Mouse (Mus musculus): Measurements from ENCODE around the gene Rtbdn. TPM values are rescaled to one million over a fixed set of nuclear protein-coding genes. Genes with fewer than 3 reads are reported as not detected.

The Rtbdn gene
- polyA plus RNA-seq, 1 experiment from 2014 or later = 0.30 TPM

DNA sequence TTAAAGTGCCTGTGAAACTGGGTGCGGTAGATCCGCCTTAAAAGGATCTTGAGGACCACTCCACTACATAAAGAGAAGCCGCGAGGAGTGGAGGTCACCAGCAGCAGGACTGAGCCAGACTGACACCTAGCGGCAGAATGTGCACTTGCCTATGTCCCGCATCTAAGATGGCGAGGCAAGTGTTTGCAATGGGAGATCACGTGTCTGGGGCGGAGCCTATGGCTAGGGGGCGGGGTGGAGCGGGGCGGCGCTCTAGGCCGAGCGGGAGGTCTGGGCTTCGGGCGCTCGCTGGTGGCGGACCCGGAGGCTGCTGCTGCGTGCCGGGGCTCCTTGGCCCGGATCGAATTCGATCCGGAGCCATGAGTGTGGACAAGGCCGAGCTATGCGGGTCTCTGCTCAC lies 43.6 kb downstream of the Rtbdn start, which contains the start of gene Hook2:
Gene Hook2, plus strand, starts transcription at position 255 of the 400 bp plus-strand sequence.
- no peaks in the 10 kb centered on the region for H3K27me3 ChIP-seq (ENCODE audit: insufficient read depth, low read length)
- 0% methylated on average over 28 of the region's 28 CpGs for WGBS
- no peaks in the 10 kb centered on the region for H3K9me3 ChIP-seq (ENCODE audit: low read length)
- H3K36me3 ChIP-seq (ENCODE audit: insufficient read depth, low read length) = no peaks in the 10 kb centered on the region
- H3K9ac ChIP-seq (replicated peaks; ENCODE audit: low read length) = peak within 1 kb of the TSS; percentile 87
- ATAC-seq (ENCODE audit: low FRiP score, low TSS enrichment) = peak; percentile 92
- H3K4me2 ChIP-seq (replicated peaks; ENCODE audit: low read depth, low read length) = peak within 1 kb of the TSS; percentile 96
- peak within 1 kb of the TSS; percentile 65 for H3K4me3 ChIP-seq (ENCODE audit: low read length)
- peak within 1 kb of the TSS; percentile 93 for H3K27ac ChIP-seq (ENCODE audit: low read length)
- H3K4me1 ChIP-seq (ENCODE audit: insufficient read depth, low read length) = peaks cover 26% of the 10 kb centered on the region

DNA sequence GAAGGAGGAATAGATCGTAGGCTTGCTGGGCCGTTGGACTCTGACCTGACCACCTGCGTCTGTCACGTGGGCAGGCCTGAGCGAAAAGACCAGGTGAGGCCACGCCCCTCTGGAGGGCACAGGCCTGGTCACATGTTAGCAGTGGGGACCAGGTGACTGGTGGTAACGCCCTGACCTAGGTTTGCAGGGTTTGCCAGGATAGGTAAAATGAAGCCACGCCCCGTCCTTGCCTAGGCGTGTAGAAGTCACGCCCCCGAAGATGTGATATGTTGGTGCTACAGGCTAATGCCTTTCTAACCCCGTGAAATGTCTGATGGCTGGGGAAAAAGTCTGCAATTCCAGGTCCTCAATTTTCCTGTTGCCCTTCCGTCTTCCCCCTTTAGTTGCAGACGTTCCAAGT lies 44.0 kb downstream of the Rtbdn start:
- Histone ChIP-seq H3K4me2 (replicated peaks; ENCODE audit: low read depth, low read length) (peak overlapping the region; percentile 96), H3K27me3 (ENCODE audit: insufficient read depth, low read length) (no peaks in the 10 kb centered on the region), H3K4me3 (ENCODE audit: low read length) (peak overlapping the region; percentile 65), H3K4me1 (ENCODE audit: insufficient read depth, low read length) (peaks cover 23% of the 10 kb centered on the region), H3K27ac (ENCODE audit: low read length) (peak overlapping the region; percentile 93), H3K36me3 (ENCODE audit: insufficient read depth, low read length) (no peaks in the 10 kb centered on the region), H3K9me3 (ENCODE audit: low read length) (no peaks in the 10 kb centered on the region), H3K9ac (replicated peaks; ENCODE audit: low read length) (peak overlapping the region; percentile 87)
- peak; percentile 66 for ATAC-seq (ENCODE audit: low FRiP score, low TSS enrichment)
- WGBS = 2% methylated on average over 15 of the region's 15 CpGs

GRCm38 (mm10) chr8:84994375-84994774 lies 47.6 kb downstream of the Rtbdn start:
- H3K9ac ChIP-seq (replicated peaks; ENCODE audit: low read length) = no peak overlapping the region
- H3K4me1 ChIP-seq (ENCODE audit: insufficient read depth, low read length) = peaks cover 16% of the 10 kb centered on the region
- 93% methylated on average over 9 of the region's 9 CpGs for WGBS
- H3K27me3 ChIP-seq (ENCODE audit: insufficient read depth, low read length) = no peaks in the 10 kb centered on the region
- no peak overlapping the region for H3K27ac ChIP-seq (ENCODE audit: low read length)
- H3K4me2 ChIP-seq (replicated peaks; ENCODE audit: low read depth, low read length) = no peak overlapping the region
- no peaks in the 10 kb centered on the region for H3K9me3 ChIP-seq (ENCODE audit: low read length)
- H3K4me3 ChIP-seq (ENCODE audit: low read length) = no peak overlapping the region
- no peak for ATAC-seq (ENCODE audit: low FRiP score, low TSS enrichment)
- no peaks in the 10 kb centered on the region for H3K36me3 ChIP-seq (ENCODE audit: insufficient read depth, low read length)

GRCm38 (mm10) chr8:84995680-84996079 lies 48.9 kb downstream of the Rtbdn start:
- no peak overlapping the region for H3K4me2 ChIP-seq (replicated peaks; ENCODE audit: low read depth, low read length)
- no peak overlapping the region for H3K9ac ChIP-seq (replicated peaks; ENCODE audit: low read length)
- H3K36me3 ChIP-seq (ENCODE audit: insufficient read depth, low read length) = no peaks in the 10 kb centered on the region
- peaks cover 12% of the 10 kb centered on the region for H3K4me1 ChIP-seq (ENCODE audit: insufficient read depth, low read length)
- no peaks in the 10 kb centered on the region for H3K27me3 ChIP-seq (ENCODE audit: insufficient read depth, low read length)
- no peaks in the 10 kb centered on the region for H3K9me3 ChIP-seq (ENCODE audit: low read length)
- WGBS = 19% methylated on average over 25 of the region's 25 CpGs
- no peak for ATAC-seq (ENCODE audit: low FRiP score, low TSS enrichment)
- H3K27ac ChIP-seq (ENCODE audit: low read length) = no peak overlapping the region
- no peak overlapping the region for H3K4me3 ChIP-seq (ENCODE audit: low read length)

DNA sequence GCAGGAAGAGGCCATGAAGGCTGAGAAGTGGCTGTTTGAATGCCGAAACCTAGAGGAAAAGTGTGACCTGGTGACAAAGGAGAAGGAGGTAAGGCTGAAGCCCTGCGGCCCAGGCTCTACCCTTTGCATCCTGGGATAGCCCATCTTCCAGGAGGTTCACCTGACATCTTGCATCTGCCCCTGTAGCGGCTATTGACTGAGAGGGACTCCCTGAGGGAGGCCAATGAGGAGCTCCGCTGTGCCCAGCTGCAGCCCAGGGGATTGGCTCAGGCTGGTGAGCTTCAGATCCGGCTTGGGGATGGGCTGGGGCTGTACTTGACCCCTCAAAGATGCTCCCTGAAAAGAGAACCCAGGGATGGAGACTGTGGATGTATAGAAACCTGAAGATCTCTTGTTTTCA lies 50.2 kb downstream of the Rtbdn start:
- Histone ChIP-seq H3K9me3 (ENCODE audit: low read length) (no peaks in the 10 kb centered on the region), H3K4me1 (ENCODE audit: insufficient read depth, low read length) (peaks cover 6% of the 10 kb centered on the region), H3K27me3 (ENCODE audit: insufficient read depth, low read length) (no peaks in the 10 kb centered on the region), H3K4me2 (replicated peaks; ENCODE audit: low read depth, low read length) (no peak overlapping the region), H3K4me3 (ENCODE audit: low read length) (no peak overlapping the region), H3K9ac (replicated peaks; ENCODE audit: low read length) (no peak overlapping the region), H3K27ac (ENCODE audit: low read length) (no peak overlapping the region), H3K36me3 (ENCODE audit: insufficient read depth, low read length) (0 out of 2 replicates have a peak, but pooled peaks cover 4% of the 10 kb centered on the region)
- ATAC-seq (ENCODE audit: low FRiP score, low TSS enrichment) = no peak
- WGBS = 83% methylated on average over 5 of the region's 5 CpGs

- Histone ChIP-seq H3K4me1 (ENCODE audit: insufficient read depth, low read length) (peaks cover 6% of the 10 kb centered on the region), H3K4me3 (ENCODE audit: low read length) (no peak overlapping the region), H3K36me3 (ENCODE audit: insufficient read depth, low read length) (0 out of 2 replicates have a peak, but pooled peaks cover 4% of the 10 kb centered on the region), H3K27me3 (ENCODE audit: insufficient read depth, low read length) (no peaks in the 10 kb centered on the region), H3K9me3 (ENCODE audit: low read length) (no peaks in the 10 kb centered on the region), H3K4me2 (replicated peaks; ENCODE audit: low read depth, low read length) (0 out of 2 replicates have a peak overlapping the region, but pooled peaks have one; percentile 10), H3K9ac (replicated peaks; ENCODE audit: low read length) (0 out of 2 replicates have a peak overlapping the region, but pooled peaks have one; percentile 13), H3K27ac (ENCODE audit: low read length) (no peak overlapping the region)
- ATAC-seq (ENCODE audit: low FRiP score, low TSS enrichment) = peak; percentile 76
- WGBS = 8% methylated on average over 19 of the region's 19 CpGs
Observed at GRCm38 (mm10) chr8:84997649-84998295, 51.0 kb downstream of the Rtbdn start.

Small RNA genes within 50 kb of the gene (microRNA-seq; reads per million reads assigned to microRNA genes)
- not detected for gene Gm24197

Other genes with a start within 250 kb of the Rtbdn start
- gene Lyl1, start 245.5 kb upstream of the Rtbdn start, polyA plus RNA-seq (2015; fragmentation: Nextera tagmentation; extraction: Ambion mirVana) = 7.9 and 8.1 TPM in 2 replicates
- gene G430095P16Rik, start 224.0 kb upstream of the Rtbdn start, polyA plus RNA-seq (2015; fragmentation: Nextera tagmentation; extraction: Ambion mirVana) = 2.3 and 2.8 TPM in 2 replicates
- 14.8 and 15.9 TPM in 2 replicates for gene Nfix, start 146.6 kb upstream of the Rtbdn start, polyA plus RNA-seq (2015; fragmentation: Nextera tagmentation; extraction: Ambion mirVana)
- 6.6 and 9.0 TPM in 2 replicates for gene Dand5, start 124.2 kb upstream of the Rtbdn start, polyA plus RNA-seq (2015; fragmentation: Nextera tagmentation; extraction: Ambion mirVana)
- gene Gadd45gip1, start 115.5 kb upstream of the Rtbdn start, polyA plus RNA-seq (2015; fragmentation: Nextera tagmentation; extraction: Ambion mirVana) = 49.7 and 51.6 TPM in 2 replicates
- gene Rad23a, start 106.3 kb upstream of the Rtbdn start, polyA plus RNA-seq (2015; fragmentation: Nextera tagmentation; extraction: Ambion mirVana) = 109 and 114 TPM in 2 replicates
- 1,143 and 1,180 TPM in 2 replicates for gene Calr, start 100.1 kb upstream of the Rtbdn start, polyA plus RNA-seq (2015; fragmentation: Nextera tagmentation; extraction: Ambion mirVana)
- gene Farsa, start 90.0 kb upstream of the Rtbdn start, polyA plus RNA-seq (2015; fragmentation: Nextera tagmentation; extraction: Ambion mirVana) = 110 and 120 TPM in 2 replicates
- 60.7 and 61.3 TPM in 2 replicates for gene Syce2, start 74.9 kb upstream of the Rtbdn start, polyA plus RNA-seq (2015; fragmentation: Nextera tagmentation; extraction: Ambion mirVana)
- 61.2 and 70.4 TPM in 2 replicates for gene Gcdh, start 53.1 kb upstream of the Rtbdn start, polyA plus RNA-seq (2015; fragmentation: Nextera tagmentation; extraction: Ambion mirVana)
- gene Klf1, start 45.1 kb upstream of the Rtbdn start, polyA plus RNA-seq (2015; fragmentation: Nextera tagmentation; extraction: Ambion mirVana) = 2.4 and 2.8 TPM in 2 replicates
- 10.2 and 10.6 TPM in 2 replicates for gene Dnase2a, start 38.4 kb upstream of the Rtbdn start, polyA plus RNA-seq (2015; fragmentation: Nextera tagmentation; extraction: Ambion mirVana)
- 0.34 and 0.54 TPM in 2 replicates for gene Mast1, start 9.6 kb upstream of the Rtbdn start, polyA plus RNA-seq (2015; fragmentation: Nextera tagmentation; extraction: Ambion mirVana)
- gene Gm49661, start 22.4 kb downstream of the Rtbdn start, polyA plus RNA-seq (2015; fragmentation: Nextera tagmentation; extraction: Ambion mirVana) = not detected in 2 replicates
- gene Prdx2, start 22.6 kb downstream of the Rtbdn start, polyA plus RNA-seq (2015; fragmentation: Nextera tagmentation; extraction: Ambion mirVana) = 810 and 819 TPM in 2 replicates
- gene Rnaseh2a, start 22.8 kb downstream of the Rtbdn start, polyA plus RNA-seq (2015; fragmentation: Nextera tagmentation; extraction: Ambion mirVana) = 137 and 138 TPM in 2 replicates
- 8.3 and 11.7 TPM in 2 replicates for gene Junb, start 31.7 kb downstream of the Rtbdn start, polyA plus RNA-seq (2015; fragmentation: Nextera tagmentation; extraction: Ambion mirVana)
- 34.8 and 35.2 TPM in 2 replicates for gene Hook2, start 43.6 kb downstream of the Rtbdn start, polyA plus RNA-seq (2015; fragmentation: Nextera tagmentation; extraction: Ambion mirVana)
- gene Best2, start 67.5 kb downstream of the Rtbdn start, polyA plus RNA-seq (2015; fragmentation: Nextera tagmentation; extraction: Ambion mirVana) = not detected in 2 replicates
- 150 and 154 TPM in 2 replicates for gene Asna1, start 78.3 kb downstream of the Rtbdn start, polyA plus RNA-seq (2015; fragmentation: Nextera tagmentation; extraction: Ambion mirVana)
- 93.3 and 104 TPM in 2 replicates for gene Trir, start 79.8 kb downstream of the Rtbdn start, polyA plus RNA-seq (2015; fragmentation: Nextera tagmentation; extraction: Ambion mirVana)
- gene Tnpo2, start 89.9 kb downstream of the Rtbdn start, polyA plus RNA-seq (2015; fragmentation: Nextera tagmentation; extraction: Ambion mirVana) = 27.5 and 28.4 TPM in 2 replicates
- 34.6 and 37.3 TPM in 2 replicates for gene Fbxw9, start 113.1 kb downstream of the Rtbdn start, polyA plus RNA-seq (2015; fragmentation: Nextera tagmentation; extraction: Ambion mirVana)
- gene Gm5741, start 121.0 kb downstream of the Rtbdn start, polyA plus RNA-seq (2015; fragmentation: Nextera tagmentation; extraction: Ambion mirVana) = 0.62 and 0.92 TPM in 2 replicates
- 60.6 and 70.5 TPM in 2 replicates for gene Dhps, start 124.8 kb downstream of the Rtbdn start, polyA plus RNA-seq (2015; fragmentation: Nextera tagmentation; extraction: Ambion mirVana)
- gene Wdr83os, start 133.7 kb downstream of the Rtbdn start, polyA plus RNA-seq (2015; fragmentation: Nextera tagmentation; extraction: Ambion mirVana) = 141 TPM in 2 replicates
- gene Wdr83, start 134.3 kb downstream of the Rtbdn start, polyA plus RNA-seq (2015; fragmentation: Nextera tagmentation; extraction: Ambion mirVana) = 53.0 and 54.8 TPM in 2 replicates
- 46.9 and 53.6 TPM in 2 replicates for gene Man2b1, start 136.3 kb downstream of the Rtbdn start, polyA plus RNA-seq (2015; fragmentation: Nextera tagmentation; extraction: Ambion mirVana)
- gene Zfp791, start 176.1 kb downstream of the Rtbdn start, polyA plus RNA-seq (2015; fragmentation: Nextera tagmentation; extraction: Ambion mirVana) = 2.7 and 3.8 TPM in 2 replicates
- not detected in 2 replicates for gene Cks1brt, start 204.9 kb downstream of the Rtbdn start, polyA plus RNA-seq (2015; fragmentation: Nextera tagmentation; extraction: Ambion mirVana)